Mouse (Mus musculus) spleen, adult 2 months (tissue): ENCODE measurements around the gene Thop1. TPM values are rescaled to one million over a fixed set of nuclear protein-coding genes. Genes with fewer than 3 reads are reported as not detected.

Experiments
- DNase-seq, 2 experiments: peaks; one replicate each; pipeline versions ENCODE4 v3.0.0 to v3.0.0-alpha.2; 2012 to 2021; ENCODE audit warnings: low spot score in 2 of 2, low read depth in 1 of 2
- H3K27ac ChIP-seq: fragments of 200-500 bp; 2 replicates; pipeline ENCODE4 v1.5.1; 2012; ENCODE audit warnings: low read length, inconsistent platforms; ENCODE audit not compliant: insufficient read depth
- H3K27me3 ChIP-seq: fragments of 200-500 bp; 2 replicates; pipeline ENCODE4 v1.6.1; 2012; ENCODE audit warnings: mild to moderate bottlenecking, moderate library complexity, low read length, inconsistent platforms; ENCODE audit not compliant: control insufficient read depth, insufficient read depth
- H3K36me3 ChIP-seq: fragments of 200-500 bp; 2 replicates; pipeline ENCODE4 v1.6.1; 2012; ENCODE audit warnings: mild to moderate bottlenecking, low read length, inconsistent platforms; ENCODE audit not compliant: control insufficient read depth, insufficient read depth
- H3K4me1 ChIP-seq: fragments of 200-500 bp; 2 replicates; pipeline ENCODE4 v1.6.1; 2011; ENCODE audit warnings: inconsistent platforms; ENCODE audit not compliant: control insufficient read depth, insufficient read depth, insufficient read length
- H3K4me3 ChIP-seq: fragments of 200-500 bp; 2 replicates; pipeline ENCODE4 v1.5.1; 2011; ENCODE audit warnings: mild to moderate bottlenecking, inconsistent platforms; ENCODE audit not compliant: insufficient read depth, insufficient read length; ENCODE audit errors: extremely low read depth
- CTCF ChIP-seq: fragments of 200-500 bp; IDR thresholded peaks from 2 replicates; pipeline ENCODE4 v1.5.1; 2011; ENCODE audit warnings: mild to moderate bottlenecking, inconsistent platforms; ENCODE audit not compliant: insufficient read depth, insufficient read length, insufficient replicate concordance; ENCODE audit errors: extremely low read depth
- POLR2A ChIP-seq: fragments of 200-500 bp; IDR thresholded peaks from 2 replicates; pipeline ENCODE4 v1.6.1; 2011; ENCODE audit warnings: low read depth, low read length, inconsistent platforms
- WGBS: fragments of 180-500 bp; shearing (Covaris S2); methylation state at CpG from one replicate; pipeline ENCODE4 v1.1.7; 2018; 5-methylcytosine and 5-hydroxymethylcytosine counted together
- polyA plus RNA-seq: library from polyadenylated mRNA; depleted of rRNA; stranded (reverse); fragments of >200 nt; gene quantifications from 2 replicates; pipeline ENCODE4 v1.2.3, GENCODE M21; 2012

Thop1 gene
- polyA plus RNA-seq, 1 experiment = 17.9 TPM

DNA sequence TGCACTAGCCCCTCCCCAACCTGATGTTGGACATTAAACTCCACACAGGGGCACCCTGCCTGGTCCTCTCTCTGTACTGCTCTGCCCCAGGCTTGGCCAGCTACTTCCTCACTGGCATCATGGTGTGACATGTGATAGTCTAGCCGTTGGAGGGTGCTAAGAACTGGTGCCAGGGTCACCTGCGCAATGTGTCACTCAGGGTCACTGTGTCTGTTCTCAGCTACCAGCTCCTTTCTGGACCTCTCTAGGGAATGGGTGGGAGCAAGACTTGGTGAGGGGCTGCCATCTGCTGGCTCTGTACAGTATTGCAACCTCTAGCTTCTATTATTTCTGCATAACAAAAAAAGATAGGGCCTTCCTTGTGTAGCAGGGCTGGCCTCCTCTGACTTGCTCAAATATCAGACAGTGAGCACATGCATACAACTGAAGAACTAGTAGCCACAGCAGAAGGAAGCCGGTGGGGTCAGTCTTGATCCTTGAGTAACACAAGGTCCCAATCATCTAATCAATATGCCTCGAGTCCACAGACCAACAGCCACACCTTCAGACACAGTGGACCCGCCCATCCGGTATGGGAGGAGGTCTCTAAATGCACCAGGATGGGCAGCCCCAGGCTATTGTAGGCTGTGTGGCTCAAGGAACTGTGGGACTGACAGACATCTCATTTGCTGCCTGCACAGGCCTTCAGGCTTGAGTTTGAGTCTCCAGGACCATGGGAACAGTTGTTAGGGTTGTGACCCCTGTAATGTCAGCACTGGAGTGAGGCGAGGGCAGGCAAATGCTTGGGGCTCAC is 12.5 kb downstream of the Thop1 start:
- Histone ChIP-seq H3K36me3 (peaks cover 1% of the 10 kb centered on the region; the same call in 1 of the 2 replicates), H3K4me1 (no peaks in the 10 kb centered on the region; the same call in 1 of the 2 replicates), H3K4me3 (no peak overlapping the region), H3K27me3 (no peaks in the 10 kb centered on the region), H3K27ac (no peak overlapping the region)
- 77% methylated on average over 7 of the region's 7 CpGs for WGBS
- TF ChIP-seq CTCF (peak; percentile 84; the same call in 1 of the 2 replicates), POLR2A (no peak)
- peak; percentile 35 to 66 for DNase-seq

GRCm38 (mm10) chr10:81087021-81087420 is 17.2 kb downstream of the Thop1 start:
- TF ChIP-seq POLR2A (no peak), CTCF (peak; percentile 10; the same call in 1 of the 2 replicates)
- no peaks in the 10 kb centered on the region for H3K4me1 ChIP-seq
- no peak overlapping the region for H3K4me3 ChIP-seq
- no peak overlapping the region for H3K27ac ChIP-seq
- peak in 1 of 2 experiments; percentile 34 for DNase-seq
- H3K27me3 ChIP-seq = no peaks in the 10 kb centered on the region
- no peaks in the 10 kb centered on the region for H3K36me3 ChIP-seq
- WGBS = 59% methylated on average over 2 of the region's 2 CpGs

- WGBS = 61% methylated on average over 2 of the region's 2 CpGs
- H3K4me1 ChIP-seq = no peaks in the 10 kb centered on the region
- TF ChIP-seq CTCF (no peak), POLR2A (no peak)
- DNase-seq = no peak
- no peaks in the 10 kb centered on the region for H3K27me3 ChIP-seq
- H3K36me3 ChIP-seq = no peaks in the 10 kb centered on the region
- H3K4me3 ChIP-seq = no peak overlapping the region
- H3K27ac ChIP-seq = no peak overlapping the region
Observed at GRCm38 (mm10) chr10:81089216-81089615, 19.4 kb downstream of the Thop1 start.

GRCm38 (mm10) chr10:81090621-81091020 is 20.8 kb downstream of the Thop1 start:
- H3K27me3 ChIP-seq = no peaks in the 10 kb centered on the region
- no peak for TF ChIP-seq POLR2A
- no peak for TF ChIP-seq CTCF
- 78% methylated on average over 7 of the region's 7 CpGs for WGBS
- DNase-seq = no peak
- H3K4me3 ChIP-seq = no peak overlapping the region
- H3K36me3 ChIP-seq = no peaks in the 10 kb centered on the region
- H3K27ac ChIP-seq = no peak overlapping the region
- no peaks in the 10 kb centered on the region for H3K4me1 ChIP-seq

- Histone ChIP-seq H3K36me3 (no peaks in the 10 kb centered on the region), H3K27me3 (no peaks in the 10 kb centered on the region), H3K4me3 (no peak overlapping the region), H3K27ac (no peak overlapping the region), H3K4me1 (no peaks in the 10 kb centered on the region)
- no peak for TF ChIP-seq CTCF
- TF ChIP-seq POLR2A = no peak
- no peak for DNase-seq
- WGBS = 68% methylated on average over 22 of the region's 22 CpGs
Observed at GRCm38 (mm10) chr10:81092465-81093250, 22.8 kb downstream of the Thop1 start.

DNA sequence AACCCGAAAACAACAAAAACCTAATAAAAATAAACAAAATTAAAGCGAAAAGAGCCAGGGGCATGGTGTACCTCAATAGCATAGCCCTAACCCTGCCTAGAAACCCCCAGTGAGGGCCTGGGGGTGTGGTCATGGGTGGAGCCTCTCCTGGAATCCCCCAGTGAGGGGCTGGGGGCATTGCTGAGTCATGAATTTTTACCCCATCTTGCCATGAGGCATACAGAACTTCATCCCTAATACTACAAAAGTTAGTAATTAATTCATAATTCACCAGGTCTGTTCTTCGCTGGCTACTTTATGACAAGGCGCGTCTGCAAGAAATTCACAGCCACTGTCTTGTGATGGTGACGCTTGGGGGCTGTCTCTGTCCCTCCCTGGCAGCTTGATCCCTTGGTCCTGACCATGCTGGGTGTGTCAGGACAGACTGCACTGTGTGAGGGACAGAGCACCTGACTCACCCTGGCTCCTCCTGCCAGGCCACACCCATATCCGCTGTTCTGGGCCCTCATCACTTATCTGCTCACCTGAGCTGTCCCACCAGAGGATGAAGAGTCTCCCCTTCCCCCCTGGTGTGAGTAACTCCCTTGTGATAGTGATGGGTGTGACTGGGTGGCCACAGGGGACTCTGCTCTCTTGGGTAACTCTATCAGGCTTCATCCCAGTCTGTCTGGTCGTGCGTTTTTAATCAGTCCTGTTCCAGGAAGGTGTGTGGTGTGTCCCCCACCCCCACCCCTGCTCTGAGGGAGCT is 25.3 kb downstream of the Thop1 start:
- no peak overlapping the region for H3K27ac ChIP-seq
- no peaks in the 10 kb centered on the region for H3K36me3 ChIP-seq
- TF ChIP-seq CTCF (no peak), POLR2A (no peak)
- H3K4me1 ChIP-seq = no peaks in the 10 kb centered on the region
- 79% methylated on average over 9 of the region's 9 CpGs for WGBS
- H3K27me3 ChIP-seq = no peaks in the 10 kb centered on the region
- no peak overlapping the region for H3K4me3 ChIP-seq
- no peak for DNase-seq
